Mouse (Mus musculus): Measurements from ENCODE around the gene Sash1. TPM values are rescaled to one million over a fixed set of nuclear protein-coding genes. Genes with fewer than 3 reads are reported as not detected.

The Sash1 gene
- total and polyA plus RNA-seq, 2 experiments from 2014 or later, result 5.0 to 47.4 TPM

DNA sequence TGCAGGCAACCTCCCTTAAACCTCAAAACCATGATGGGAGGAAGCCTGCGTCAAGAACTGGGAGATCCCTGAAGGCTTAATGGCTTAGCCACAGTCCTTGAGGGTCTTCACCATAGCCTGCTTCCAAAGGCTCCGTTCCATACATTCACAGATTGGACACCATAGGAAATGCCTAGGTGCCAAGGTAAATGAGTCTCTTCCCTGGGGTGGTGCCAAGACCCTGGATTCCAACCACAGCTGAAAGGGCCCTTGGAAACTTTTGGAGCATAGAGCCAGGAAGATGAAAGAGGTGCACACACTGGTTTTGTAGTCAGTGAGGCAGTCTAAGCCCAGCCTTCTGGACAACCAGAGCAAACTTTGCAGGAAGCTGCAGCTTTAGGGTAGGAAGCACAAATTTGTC, 193.3 kb downstream of the Sash1 start:
- TF ChIP-seq CTCF (IDR thresholded peaks at IDR 0.05), result no peak
- WGBS, result 89% methylated on average over 2 of the region's 2 CpGs
- no peak for ATAC-seq (ENCODE audit: low FRiP score)
- Histone ChIP-seq H3K4me3 (ENCODE audit: low read depth, low read length) (no peak overlapping the region), H3K4me2 (ENCODE audit: low read depth, low read length, poor library complexity, severe bottlenecking) (no peak overlapping the region), H3K9ac (replicated peaks; ENCODE audit: low read length, poor library complexity, severe bottlenecking) (no peak overlapping the region), H3K9me3 (ENCODE audit: low read length) (no peaks in the 10 kb centered on the region), H3K4me1 (ENCODE audit: insufficient read depth, low read length) (no peaks in the 10 kb centered on the region), H3K27ac (ENCODE audit: low read depth, low read length) (no peak overlapping the region), H3K36me3 (ENCODE audit: insufficient read depth, low read length) (no peaks in the 10 kb centered on the region), H3K27me3 (ENCODE audit: insufficient read depth, low read length) (no peaks in the 10 kb centered on the region)
- no peak for DNase-seq (ENCODE audit: low spot score)

GRCm38 (mm10) chr10:8686219-8686618, 199.7 kb downstream of the Sash1 start:
- Histone ChIP-seq H3K4me3 (ENCODE audit: low read depth, low read length) (no peak overlapping the region), H3K4me2 (ENCODE audit: low read depth, low read length, poor library complexity, severe bottlenecking) (no peak overlapping the region), H3K27me3 (ENCODE audit: insufficient read depth, low read length) (no peaks in the 10 kb centered on the region), H3K36me3 (ENCODE audit: insufficient read depth, low read length) (no peaks in the 10 kb centered on the region), H3K9me3 (ENCODE audit: low read length) (no peaks in the 10 kb centered on the region), H3K27ac (ENCODE audit: low read depth, low read length) (no peak overlapping the region), H3K9ac (replicated peaks; ENCODE audit: low read length, poor library complexity, severe bottlenecking) (no peak overlapping the region), H3K4me1 (ENCODE audit: insufficient read depth, low read length) (no peaks in the 10 kb centered on the region)
- WGBS, result 89% methylated on average over 1 of the region's 1 CpGs
- TF ChIP-seq CTCF (IDR thresholded peaks at IDR 0.05), result no peak
- DNase-seq (ENCODE audit: low spot score) (no peak), ATAC-seq (ENCODE audit: low FRiP score) (no peak)

GRCm38 (mm10) chr10:8685269-8685668, 200.6 kb downstream of the Sash1 start:
- ATAC-seq (ENCODE audit: low FRiP score), result no peak
- Histone ChIP-seq H3K9me3 (ENCODE audit: low read length) (no peaks in the 10 kb centered on the region), H3K4me2 (ENCODE audit: low read depth, low read length, poor library complexity, severe bottlenecking) (no peak overlapping the region), H3K36me3 (ENCODE audit: insufficient read depth, low read length) (no peaks in the 10 kb centered on the region), H3K4me1 (ENCODE audit: insufficient read depth, low read length) (no peaks in the 10 kb centered on the region), H3K27ac (ENCODE audit: low read depth, low read length) (no peak overlapping the region), H3K4me3 (ENCODE audit: low read depth, low read length) (no peak overlapping the region), H3K27me3 (ENCODE audit: insufficient read depth, low read length) (no peaks in the 10 kb centered on the region), H3K9ac (replicated peaks; ENCODE audit: low read length, poor library complexity, severe bottlenecking) (no peak overlapping the region)
- no peak for TF ChIP-seq CTCF (IDR thresholded peaks at IDR 0.05)
- WGBS, result 93% methylated on average over 7 of the region's 7 CpGs
- DNase-seq (ENCODE audit: low spot score), result no peak

GRCm38 (mm10) chr10:8682900-8683299, 203.0 kb downstream of the Sash1 start:
- DNase-seq (ENCODE audit: low spot score), result peak; percentile 74
- peak; percentile 93 for TF ChIP-seq CTCF (IDR thresholded peaks at IDR 0.05)
- no peaks in the 10 kb centered on the region for H3K36me3 ChIP-seq (ENCODE audit: insufficient read depth, low read length)
- no peak overlapping the region for H3K27ac ChIP-seq (ENCODE audit: low read depth, low read length)
- no peaks in the 10 kb centered on the region for H3K4me1 ChIP-seq (ENCODE audit: insufficient read depth, low read length)
- H3K9me3 ChIP-seq (ENCODE audit: low read length), result no peaks in the 10 kb centered on the region
- WGBS, result 21% methylated on average over 4 of the region's 4 CpGs
- H3K4me2 ChIP-seq (ENCODE audit: low read depth, low read length, poor library complexity, severe bottlenecking), result no peak overlapping the region
- ATAC-seq (ENCODE audit: low FRiP score), result no peak
- no peaks in the 10 kb centered on the region for H3K27me3 ChIP-seq (ENCODE audit: insufficient read depth, low read length)
- H3K4me3 ChIP-seq (ENCODE audit: low read depth, low read length), result no peak overlapping the region
- H3K9ac ChIP-seq (replicated peaks; ENCODE audit: low read length, poor library complexity, severe bottlenecking), result no peak overlapping the region

DNA sequence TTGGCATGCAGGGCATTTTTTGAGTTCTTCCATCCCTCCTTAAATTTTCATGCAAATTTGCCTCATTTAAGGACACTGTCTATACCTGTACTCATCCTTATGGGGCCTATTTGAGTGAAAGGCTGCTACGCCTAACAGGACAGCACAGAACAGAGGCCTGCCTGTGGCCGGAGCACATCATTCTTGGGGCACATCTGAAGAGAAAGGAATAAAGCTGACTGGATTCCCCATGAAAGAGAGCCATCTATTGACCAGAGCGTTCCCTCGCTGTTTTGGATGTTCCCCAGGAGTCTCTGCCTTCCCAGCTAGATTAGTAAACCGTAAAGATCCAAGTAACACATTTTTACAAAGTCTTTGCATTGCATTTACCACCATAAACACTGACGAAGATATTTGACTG, 203.5 kb downstream of the Sash1 start:
- DNase-seq (ENCODE audit: low spot score) (peak; percentile 15), ATAC-seq (ENCODE audit: low FRiP score) (no peak)
- Histone ChIP-seq H3K4me3 (ENCODE audit: low read depth, low read length) (no peak overlapping the region), H3K4me1 (ENCODE audit: insufficient read depth, low read length) (no peaks in the 10 kb centered on the region), H3K4me2 (ENCODE audit: low read depth, low read length, poor library complexity, severe bottlenecking) (no peak overlapping the region), H3K36me3 (ENCODE audit: insufficient read depth, low read length) (no peaks in the 10 kb centered on the region), H3K9ac (replicated peaks; ENCODE audit: low read length, poor library complexity, severe bottlenecking) (no peak overlapping the region), H3K9me3 (ENCODE audit: low read length) (no peaks in the 10 kb centered on the region), H3K27me3 (ENCODE audit: insufficient read depth, low read length) (no peaks in the 10 kb centered on the region), H3K27ac (ENCODE audit: low read depth, low read length) (no peak overlapping the region)
- TF ChIP-seq CTCF (IDR thresholded peaks at IDR 0.05), result 0 out of 2 replicates have a peak, but pooled peaks have one; percentile 24
- WGBS, result 75% methylated on average over 6 of the region's 6 CpGs

DNA sequence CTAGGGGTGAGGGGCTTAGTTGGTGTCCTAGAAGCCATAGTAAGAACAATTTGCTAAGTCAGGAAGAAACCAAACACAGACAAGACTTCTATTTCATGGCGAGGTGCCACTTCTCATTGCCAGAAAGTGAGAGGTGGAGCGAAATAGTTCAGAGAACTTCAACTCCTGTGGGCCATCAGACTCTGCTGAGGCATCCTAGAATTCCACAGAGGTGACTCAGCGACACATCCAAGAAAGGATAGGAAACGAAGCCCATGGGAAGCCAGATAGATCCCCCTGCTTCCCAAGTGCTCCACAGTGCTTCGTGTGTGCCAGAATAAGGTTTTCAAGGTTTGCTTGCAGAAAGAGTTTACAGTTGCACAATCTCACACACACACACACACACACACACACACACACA, 209.1 kb downstream of the Sash1 start:
- no peak for TF ChIP-seq CTCF (IDR thresholded peaks at IDR 0.05)
- H3K4me1 ChIP-seq (ENCODE audit: insufficient read depth, low read length), result no peaks in the 10 kb centered on the region
- DNase-seq (ENCODE audit: low spot score) (no peak), ATAC-seq (ENCODE audit: low FRiP score) (no peak)
- H3K9me3 ChIP-seq (ENCODE audit: low read length), result no peaks in the 10 kb centered on the region
- H3K9ac ChIP-seq (replicated peaks; ENCODE audit: low read length, poor library complexity, severe bottlenecking), result no peak overlapping the region
- H3K27me3 ChIP-seq (ENCODE audit: insufficient read depth, low read length), result no peaks in the 10 kb centered on the region
- no peak overlapping the region for H3K4me2 ChIP-seq (ENCODE audit: low read depth, low read length, poor library complexity, severe bottlenecking)
- H3K4me3 ChIP-seq (ENCODE audit: low read depth, low read length), result no peak overlapping the region
- H3K27ac ChIP-seq (ENCODE audit: low read depth, low read length), result no peak overlapping the region
- H3K36me3 ChIP-seq (ENCODE audit: insufficient read depth, low read length), result no peaks in the 10 kb centered on the region
- WGBS, result 89% methylated on average over 5 of the region's 5 CpGs
